Mouse (Mus musculus): Measurements from ENCODE around the gene Gm20604.

Gene Gm20604

DNA sequence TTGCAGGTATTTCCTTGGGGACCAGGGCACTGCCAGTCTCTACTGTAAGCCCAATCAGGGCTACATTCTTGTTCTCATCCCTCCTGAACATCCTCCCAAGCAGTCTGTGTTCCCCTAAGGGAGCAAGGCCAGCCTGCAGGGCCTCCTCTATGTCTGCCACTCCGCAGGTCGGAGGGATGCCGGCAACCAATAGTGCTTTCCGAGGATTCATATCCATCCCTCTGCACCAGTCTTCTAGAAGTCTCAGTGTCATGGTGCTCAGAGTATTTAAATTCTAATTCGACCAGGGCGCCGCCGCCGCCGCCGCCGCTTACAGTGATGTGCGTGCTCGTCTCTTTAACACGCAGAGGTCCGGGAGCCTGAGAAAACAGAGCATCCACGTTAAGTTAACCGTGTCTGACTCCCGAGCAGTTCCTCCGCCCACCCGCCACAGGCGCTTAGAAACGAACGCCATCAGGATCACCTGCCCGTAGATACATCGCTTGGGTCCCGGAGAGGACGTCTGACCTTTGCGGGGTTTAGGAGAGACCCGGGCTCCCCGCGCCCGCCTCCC, 15.4 kb downstream of the Gm20604 start:
- no peak for DNase-seq (ENCODE audit: low spot score in 2 of 2)

GRCm38 (mm10) chr12:102742056-102742455, 16.4 kb downstream of the Gm20604 start:
- no peak for DNase-seq (ENCODE audit: low spot score in 2 of 2)

- no peak for DNase-seq (ENCODE audit: low spot score in 2 of 2)
Measured at GRCm38 (mm10) chr12:102740285-102740684, 18.2 kb downstream of the Gm20604 start.

DNA sequence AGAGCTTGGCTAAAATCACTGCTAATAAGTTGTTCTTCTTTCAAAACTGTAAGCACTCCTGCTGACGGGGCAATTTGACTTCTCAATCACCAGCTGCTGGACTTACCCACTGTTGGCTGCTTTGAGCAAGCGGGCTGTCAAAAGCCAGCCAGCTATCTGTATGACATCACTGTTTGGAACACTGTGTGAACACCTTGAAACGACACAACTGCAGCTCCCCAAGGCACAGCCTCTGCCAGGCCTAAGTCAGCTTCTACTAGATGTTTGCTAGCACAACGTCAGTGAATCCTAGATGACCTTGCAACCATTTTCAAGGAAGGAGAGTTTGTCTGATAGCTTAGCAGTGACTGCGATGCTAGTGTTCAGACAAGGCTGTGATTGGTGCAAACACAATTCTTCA, 19.4 kb downstream of the Gm20604 start:
- no peak for DNase-seq (ENCODE audit: low spot score in 2 of 2)

DNA sequence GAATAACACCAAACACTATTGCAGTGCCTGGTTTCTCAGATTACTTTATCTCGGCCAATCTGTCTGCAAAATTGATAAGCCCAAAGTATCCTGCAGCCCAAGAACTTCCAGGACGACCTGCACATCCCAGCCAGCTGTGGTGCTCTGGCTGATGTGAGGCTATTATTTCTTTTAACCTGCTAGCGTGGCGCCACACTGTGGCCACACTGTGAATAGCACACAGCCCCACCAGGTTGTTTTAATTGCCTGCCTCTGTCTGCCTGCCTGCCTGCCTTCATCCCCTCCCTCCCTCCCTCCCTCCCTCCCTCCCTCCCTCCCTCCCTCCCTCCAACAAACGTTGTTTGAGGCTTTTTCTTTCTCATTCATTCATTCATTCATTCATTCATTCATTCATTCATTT, 25.1 kb downstream of the Gm20604 start:
- DNase-seq (ENCODE audit: low spot score in 2 of 2): peak in 1 of 2 experiments; percentile 55

GRCm38 (mm10) chr12:102730798-102731619, 27.5 kb downstream of the Gm20604 start:
- no peak for DNase-seq (ENCODE audit: low spot score in 2 of 2)

GRCm38 (mm10) chr12:102729855-102730797, 28.3 kb downstream of the Gm20604 start:
- peak; percentile 51 to 52 for DNase-seq (ENCODE audit: low spot score in 2 of 2)

DNA sequence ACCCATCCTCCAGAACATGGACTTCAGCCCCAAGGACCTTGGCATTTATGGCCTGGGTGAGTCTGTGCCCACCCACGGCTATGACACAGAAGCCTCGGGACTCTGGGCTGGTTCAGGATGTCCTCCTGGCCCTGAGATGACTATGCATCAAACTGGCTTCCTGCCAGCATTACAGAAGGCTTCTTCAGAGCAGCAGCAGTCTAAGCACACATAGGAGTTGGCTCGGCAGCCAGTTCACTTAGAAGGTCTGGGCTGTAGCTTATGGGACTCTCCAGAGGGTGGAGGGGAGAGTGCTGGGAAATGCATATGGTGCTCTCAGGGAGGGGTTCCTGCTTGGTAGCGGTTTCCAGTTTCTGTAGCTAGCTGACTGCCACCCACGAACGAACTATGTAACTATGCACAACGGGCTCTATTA, 32.7 kb downstream of the Gm20604 start:
- no peak for DNase-seq (ENCODE audit: low spot score in 2 of 2)

- DNase-seq (ENCODE audit: low spot score in 2 of 2): no peak
Measured at GRCm38 (mm10) chr12:102725146-102725545, 33.3 kb downstream of the Gm20604 start.

- no peak for DNase-seq (ENCODE audit: low spot score in 2 of 2)
Measured at GRCm38 (mm10) chr12:102723861-102724260, 34.6 kb downstream of the Gm20604 start.

- DNase-seq (ENCODE audit: low spot score in 2 of 2): no peak
Measured at GRCm38 (mm10) chr12:102722966-102723365, 35.5 kb downstream of the Gm20604 start.

GRCm38 (mm10) chr12:102722451-102722850, 36.0 kb downstream of the Gm20604 start:
- no peak for DNase-seq (ENCODE audit: low spot score in 2 of 2)

DNA sequence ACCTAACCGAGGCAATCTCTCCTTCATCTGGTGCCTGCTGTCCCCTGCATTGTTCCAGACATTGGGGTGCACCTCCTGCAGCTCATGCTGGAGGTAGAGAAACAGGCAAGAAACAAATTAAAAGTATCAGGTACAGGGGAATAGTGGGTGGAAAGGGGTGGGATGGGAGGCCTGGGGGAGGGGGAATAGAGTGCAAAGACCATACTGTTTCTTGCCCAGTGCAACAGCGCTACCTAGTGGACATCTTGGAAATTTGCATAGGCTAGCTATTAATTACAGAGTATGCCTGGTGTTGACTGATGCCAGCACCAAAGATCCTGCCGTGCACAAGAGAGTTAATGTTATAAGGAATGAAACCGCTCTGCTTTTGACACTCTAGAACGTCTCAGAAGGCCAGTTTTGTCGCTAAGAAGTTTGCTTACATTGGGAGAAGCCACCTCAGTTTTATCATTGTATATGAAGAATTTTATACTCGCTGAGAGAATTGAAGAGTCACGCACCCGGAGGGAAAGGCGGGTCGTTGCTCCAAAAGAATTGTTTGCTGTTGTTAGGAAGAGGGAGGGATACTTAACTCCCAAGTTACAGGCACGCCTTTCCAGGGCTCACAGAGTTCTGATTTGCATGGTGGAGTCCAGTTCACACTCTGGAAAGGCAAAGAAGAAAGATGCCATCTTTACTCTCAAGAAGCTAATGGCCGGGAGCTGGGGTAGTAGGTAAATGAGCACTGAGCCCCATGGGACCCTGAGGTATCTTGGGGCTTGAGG, 38.7 kb downstream of the Gm20604 start:
- no peak for DNase-seq (ENCODE audit: low spot score in 2 of 2)

- DNase-seq (ENCODE audit: low spot score in 2 of 2): no peak
Measured at GRCm38 (mm10) chr12:102714654-102715395, 43.6 kb downstream of the Gm20604 start.

GRCm38 (mm10) chr12:102714116-102714515, 44.4 kb downstream of the Gm20604 start:
- DNase-seq (ENCODE audit: low spot score in 2 of 2): no peak

- no peak for DNase-seq (ENCODE audit: low spot score in 2 of 2)
Measured at GRCm38 (mm10) chr12:102713153-102713865, 45.2 kb downstream of the Gm20604 start.

DNA sequence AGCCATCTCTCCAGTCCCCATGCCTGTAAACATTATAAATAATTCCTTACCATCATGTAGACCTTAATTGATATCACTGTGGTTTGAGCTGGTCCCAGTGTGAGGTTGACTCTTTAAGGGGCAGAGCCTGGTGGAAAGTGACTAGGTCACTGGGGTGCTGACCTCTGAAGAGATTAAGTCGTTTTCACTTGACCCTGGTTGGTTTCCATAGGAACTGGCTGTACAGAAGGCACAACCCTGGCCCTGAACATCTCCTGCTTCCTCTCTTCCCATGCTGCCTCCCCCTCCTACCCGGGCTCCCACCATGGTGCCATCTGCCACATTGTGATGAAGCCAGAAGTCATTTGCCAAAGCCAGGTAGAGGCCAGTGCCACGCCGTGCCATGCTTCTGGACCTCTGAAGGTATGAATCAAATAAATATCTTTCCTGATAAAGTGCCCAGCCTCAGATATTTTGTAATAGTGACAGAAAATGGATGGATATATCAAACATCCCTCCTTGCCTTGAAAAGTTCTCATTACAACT, 47.6 kb downstream of the Gm20604 start:
- DNase-seq (ENCODE audit: low spot score in 2 of 2): no peak

- DNase-seq (ENCODE audit: low spot score in 2 of 2): no peak
Measured at GRCm38 (mm10) chr12:102709896-102710295, 48.6 kb downstream of the Gm20604 start.

- no peak for DNase-seq (ENCODE audit: low spot score in 2 of 2)
Measured at GRCm38 (mm10) chr12:102708220-102708619, 50.3 kb downstream of the Gm20604 start.
